Mouse (Mus musculus) limb, embryonic 11.5 days (tissue): ENCODE data around the gene Syt16. TPM values are rescaled to one million over a fixed set of nuclear protein-coding genes. Genes with fewer than 3 reads are reported as not detected.

ENCODE experiments used
- ATAC-seq: fragments of 200-750 bp; cut with Nextera tagmentation; 2 replicates; pipeline ENCODE4 v1.8.0; 2017; ENCODE audit warnings: low read depth; ENCODE audit not compliant: insufficient number of reproducible peaks, low FRiP score, low TSS enrichment
- DNase-seq: peaks from one replicate; pipeline ENCODE4 v3.0.0-alpha.2; 2015; ENCODE audit warnings: low spot score
- H3K27ac ChIP-seq: fragments of 300-500 bp; sonication (generic); replicated peaks from 2 replicates; pipeline ENCODE4 v1.5.1; 2014; ENCODE audit warnings: low read depth, mild to moderate bottlenecking, low read length
- H3K27me3 ChIP-seq: fragments of 300-500 bp; sonication (generic); 2 replicates; pipeline ENCODE4 v1.6.1; 2014; ENCODE audit warnings: mild to moderate bottlenecking, low read length, mixed read lengths; ENCODE audit not compliant: control insufficient read depth, insufficient read depth
- H3K36me3 ChIP-seq: fragments of 300-500 bp; sonication (generic); 2 replicates; pipeline ENCODE4 v1.6.1; 2014; ENCODE audit warnings: mild to moderate bottlenecking, low read length, moderate library complexity, mixed read lengths; ENCODE audit not compliant: control insufficient read depth, insufficient read depth
- H3K4me1 ChIP-seq: fragments of 300-500 bp; sonication (generic); 2 replicates; pipeline ENCODE4 v1.6.1; 2014; ENCODE audit warnings: low read length, mixed read lengths; ENCODE audit not compliant: control insufficient read depth, insufficient read depth
- H3K4me2 ChIP-seq: fragments of 300-500 bp; sonication (generic); 2 replicates; pipeline ENCODE4 v1.6.1; 2014; ENCODE audit warnings: low read depth, mild to moderate bottlenecking, moderate library complexity; ENCODE audit not compliant: severe bottlenecking
- H3K4me3 ChIP-seq: fragments of 300-500 bp; sonication (generic); 2 replicates; pipeline ENCODE4 v1.5.1; 2014; ENCODE audit warnings: low read depth, low read length
- H3K9ac ChIP-seq: fragments of 300-500 bp; sonication (generic); 2 replicates; pipeline ENCODE4 v1.6.1; 2014; ENCODE audit warnings: mild to moderate bottlenecking, low read length
- H3K9me3 ChIP-seq: fragments of 300-500 bp; sonication (generic); 2 replicates; pipeline ENCODE4 v1.6.1; 2016; ENCODE audit warnings: low read length; ENCODE audit not compliant: control insufficient read depth
- WGBS: fragments of 180-500 bp; shearing (Covaris S2); extraction: QIAGEN DNeasy Blood & Tissue Kit; methylation state at CpG from one replicate; pipeline ENCODE4 v1.1.7; 2014; 5-methylcytosine and 5-hydroxymethylcytosine counted together
- polyA plus RNA-seq: library from polyadenylated mRNA; unstranded; fragments of >200 nt; fragmentation: Nextera tagmentation; extraction: Ambion mirVana; gene quantifications from 2 replicates; pipeline ENCODE4 v1.2.1, GENCODE M21; 2014

The Syt16 gene
- polyA plus RNA-seq, 1 experiment from 2014 or later, result 2.4 TPM

DNA sequence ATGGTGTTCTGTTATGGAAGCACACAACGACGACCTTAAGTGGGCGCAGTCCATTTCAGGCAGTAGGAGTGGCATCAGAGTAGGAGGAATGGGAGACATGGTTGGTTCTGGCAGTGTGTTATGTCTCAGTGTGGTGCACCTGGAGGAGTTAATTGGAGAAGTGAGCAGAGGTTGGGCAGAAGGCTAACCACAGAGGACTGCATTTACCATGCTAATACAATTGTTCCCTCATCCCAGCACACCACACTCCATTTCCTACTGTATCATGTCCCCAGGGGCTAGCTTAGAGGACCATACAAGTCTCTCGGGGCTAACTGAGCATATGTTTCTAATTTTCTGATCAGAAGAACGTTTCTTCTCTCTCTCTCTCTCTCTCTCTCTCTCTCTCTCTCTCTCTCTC, 18.0 kb downstream of the Syt16 start:
- H3K4me1 ChIP-seq, result no peaks in the 10 kb centered on the region
- no peak overlapping the region for H3K9ac ChIP-seq
- H3K4me3 ChIP-seq, result no peak overlapping the region
- no peak overlapping the region for H3K27ac ChIP-seq
- H3K4me2 ChIP-seq, result no peak overlapping the region
- ATAC-seq, result no peak
- WGBS, result 62% methylated on average over 5 of the region's 5 CpGs
- H3K27me3 ChIP-seq, result no peaks in the 10 kb centered on the region
- no peaks in the 10 kb centered on the region for H3K36me3 ChIP-seq
- no peaks in the 10 kb centered on the region for H3K9me3 ChIP-seq
- DNase-seq, result no peak

DNA sequence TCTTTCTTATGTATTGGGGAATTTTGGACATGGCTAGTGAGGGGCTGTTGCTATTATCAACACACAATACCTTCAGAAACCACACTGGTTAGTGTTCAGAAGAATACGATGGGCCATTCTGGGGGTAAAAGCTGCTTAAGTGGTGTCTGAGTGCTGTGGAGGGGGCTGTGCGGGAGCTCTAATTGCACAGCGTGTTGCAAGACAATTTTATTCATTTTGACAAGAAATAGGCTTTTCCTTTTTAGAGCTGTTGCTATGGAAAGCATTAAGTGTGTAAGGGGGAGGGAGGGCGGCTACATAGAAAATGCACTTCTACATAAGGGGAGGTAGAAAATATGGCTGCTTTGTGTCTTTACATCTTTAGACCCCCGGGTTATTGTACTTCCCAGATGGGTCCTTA, 25.8 kb downstream of the Syt16 start:
- no peaks in the 10 kb centered on the region for H3K4me1 ChIP-seq
- no peak overlapping the region for H3K4me3 ChIP-seq
- H3K9ac ChIP-seq, result no peak overlapping the region
- no peak overlapping the region for H3K27ac ChIP-seq
- 78% methylated on average over 5 of the region's 5 CpGs for WGBS
- H3K9me3 ChIP-seq, result no peaks in the 10 kb centered on the region
- no peaks in the 10 kb centered on the region for H3K36me3 ChIP-seq
- no peaks in the 10 kb centered on the region for H3K27me3 ChIP-seq
- ATAC-seq (no peak), DNase-seq (no peak)
- H3K4me2 ChIP-seq, result no peak overlapping the region

DNA sequence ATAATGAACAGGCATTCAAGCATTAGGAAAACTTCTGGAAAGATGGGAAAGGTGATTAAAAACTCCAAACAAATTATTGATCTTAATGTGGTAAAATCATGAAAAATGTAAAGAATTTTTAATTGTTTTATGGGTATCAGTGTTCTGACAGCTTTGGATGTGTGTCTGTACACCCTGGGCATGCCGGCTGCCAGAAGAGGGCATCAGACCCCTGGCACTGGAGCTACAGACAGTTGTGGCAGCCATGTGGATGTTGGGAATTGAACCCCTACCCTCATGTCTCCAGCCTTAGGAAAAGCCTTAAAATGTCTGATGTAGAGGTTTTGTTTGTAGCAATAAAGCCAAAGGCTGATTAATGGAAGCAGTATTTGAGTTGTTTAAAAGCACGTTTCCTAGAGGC, 27.5 kb downstream of the Syt16 start:
- H3K9me3 ChIP-seq, result no peaks in the 10 kb centered on the region
- DNase-seq, result peak; percentile 13
- H3K4me2 ChIP-seq, result no peak overlapping the region
- WGBS, result 89% methylated on average over 2 of the region's 2 CpGs
- ATAC-seq, result no peak
- no peaks in the 10 kb centered on the region for H3K27me3 ChIP-seq
- no peak overlapping the region for H3K27ac ChIP-seq
- H3K4me1 ChIP-seq, result no peaks in the 10 kb centered on the region
- H3K4me3 ChIP-seq, result no peak overlapping the region
- H3K9ac ChIP-seq, result no peak overlapping the region
- H3K36me3 ChIP-seq, result no peaks in the 10 kb centered on the region

DNA sequence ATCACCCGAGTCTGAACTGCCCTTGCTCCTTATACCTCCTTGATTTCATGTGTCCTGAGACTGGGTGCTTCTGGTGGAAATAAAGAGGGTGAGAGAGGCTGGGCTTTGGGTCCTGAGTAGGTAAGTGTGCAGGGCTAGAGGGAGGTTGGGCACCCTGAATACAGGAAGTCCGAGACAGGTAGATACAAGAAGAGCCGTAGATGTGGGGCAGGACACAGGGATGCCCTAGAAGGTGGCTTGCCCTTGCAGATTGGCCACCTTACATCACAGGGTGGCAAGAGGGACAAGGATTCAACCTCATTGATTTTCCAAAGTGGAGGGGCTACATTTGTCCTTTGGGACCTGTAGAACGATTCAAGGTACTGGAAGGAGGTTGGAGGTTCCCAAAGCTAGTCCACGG, 45.8 kb downstream of the Syt16 start:
- Histone ChIP-seq H3K4me2 (no peak overlapping the region), H3K4me1 (no peaks in the 10 kb centered on the region), H3K9me3 (no peaks in the 10 kb centered on the region), H3K9ac (no peak overlapping the region), H3K36me3 (no peaks in the 10 kb centered on the region), H3K4me3 (no peak overlapping the region), H3K27ac (no peak overlapping the region), H3K27me3 (no peaks in the 10 kb centered on the region)
- no peak for DNase-seq
- WGBS, result 87% methylated on average over 5 of the region's 5 CpGs
- ATAC-seq, result no peak

DNA sequence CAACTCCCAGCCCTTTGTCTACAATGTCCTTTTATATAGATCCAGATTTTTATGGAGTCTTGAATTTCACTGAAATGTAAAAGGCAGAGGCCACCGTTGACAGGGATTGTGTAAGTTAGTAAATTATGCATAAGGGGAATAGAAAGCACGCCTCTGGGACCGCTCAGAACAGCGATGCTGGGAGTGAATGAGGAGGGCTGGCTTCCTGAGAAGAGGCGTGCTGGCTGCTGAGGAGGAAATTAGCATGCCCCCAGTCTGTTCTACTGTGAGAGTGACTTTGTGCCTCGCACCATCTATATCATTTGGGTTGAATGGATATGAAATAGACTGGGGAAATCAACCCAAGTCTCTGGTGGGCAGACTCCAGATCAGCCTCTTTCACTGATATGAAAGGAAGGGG, 46.3 kb downstream of the Syt16 start:
- H3K9me3 ChIP-seq, result no peaks in the 10 kb centered on the region
- H3K9ac ChIP-seq, result no peak overlapping the region
- H3K4me3 ChIP-seq, result no peak overlapping the region
- H3K27me3 ChIP-seq, result no peaks in the 10 kb centered on the region
- H3K36me3 ChIP-seq, result no peaks in the 10 kb centered on the region
- H3K27ac ChIP-seq, result no peak overlapping the region
- DNase-seq, result no peak
- no peak overlapping the region for H3K4me2 ChIP-seq
- 75% methylated on average over 6 of the region's 6 CpGs for WGBS
- H3K4me1 ChIP-seq, result no peaks in the 10 kb centered on the region
- ATAC-seq, result no peak

DNA sequence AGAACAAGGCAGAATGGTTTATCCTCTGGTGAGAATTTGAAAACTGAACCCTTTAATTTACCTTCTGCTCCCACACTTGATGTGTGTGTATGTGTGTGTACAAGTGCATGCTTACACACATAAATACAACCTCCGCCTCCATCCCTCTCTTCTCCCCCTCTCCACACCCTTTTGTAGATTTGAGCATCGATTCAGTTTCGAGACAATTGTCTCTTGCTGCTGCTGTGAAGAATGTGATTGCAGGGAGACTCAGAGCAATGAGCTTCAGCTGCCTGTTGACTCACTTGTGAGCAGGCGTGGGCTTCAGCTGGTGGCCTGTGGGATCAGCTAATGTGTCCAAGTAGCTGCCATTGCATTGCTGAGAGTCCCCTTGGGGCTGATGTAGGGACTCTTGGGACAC, 46.8 kb downstream of the Syt16 start:
- Histone ChIP-seq H3K4me3 (no peak overlapping the region), H3K9me3 (no peaks in the 10 kb centered on the region), H3K9ac (no peak overlapping the region), H3K27me3 (no peaks in the 10 kb centered on the region), H3K27ac (no peak overlapping the region), H3K4me1 (no peaks in the 10 kb centered on the region), H3K4me2 (no peak overlapping the region), H3K36me3 (no peaks in the 10 kb centered on the region)
- no peak for DNase-seq
- WGBS, result 87% methylated on average over 4 of the region's 4 CpGs
- ATAC-seq, result no peak

DNA sequence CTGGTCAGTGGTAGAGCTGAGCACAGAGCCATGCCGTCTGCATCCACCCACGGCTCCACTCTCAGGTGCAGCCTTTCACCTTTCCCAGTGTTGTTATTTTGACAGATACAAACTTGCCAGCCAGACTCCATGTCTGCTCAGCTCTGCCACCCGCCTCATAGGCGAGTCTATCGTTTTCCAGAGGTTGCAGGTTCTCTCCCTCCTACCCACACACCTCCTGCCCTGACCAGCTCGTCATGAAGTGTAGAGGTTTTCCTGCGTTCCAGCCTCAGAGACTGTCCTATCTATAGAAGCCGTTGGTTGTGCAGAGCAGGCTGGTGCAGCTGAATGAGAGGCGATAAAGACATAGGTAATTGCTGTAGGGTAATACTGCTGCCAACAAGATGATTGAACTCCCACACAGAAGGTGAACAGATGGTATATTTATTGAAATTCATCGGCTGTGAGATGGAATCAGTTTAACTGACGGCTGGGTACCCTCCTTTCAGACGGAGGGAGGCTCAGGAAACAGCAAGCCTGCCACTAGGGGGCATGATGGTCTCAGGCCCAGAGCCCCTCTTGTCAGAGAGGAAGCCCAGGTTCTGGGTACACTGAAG, 58.0 kb downstream of the Syt16 start:
- H3K27ac ChIP-seq, result no peak overlapping the region
- no peak overlapping the region for H3K4me2 ChIP-seq
- ATAC-seq, result peak; percentile 51; the same call in 1 of the 2 replicates
- no peaks in the 10 kb centered on the region for H3K9me3 ChIP-seq
- H3K4me1 ChIP-seq, result no peaks in the 10 kb centered on the region
- H3K27me3 ChIP-seq, result no peaks in the 10 kb centered on the region
- H3K36me3 ChIP-seq, result no peaks in the 10 kb centered on the region
- WGBS, result 58% methylated on average over 12 of the region's 12 CpGs
- DNase-seq, result peak; percentile 67
- H3K4me3 ChIP-seq, result no peak overlapping the region
- no peak overlapping the region for H3K9ac ChIP-seq

DNA sequence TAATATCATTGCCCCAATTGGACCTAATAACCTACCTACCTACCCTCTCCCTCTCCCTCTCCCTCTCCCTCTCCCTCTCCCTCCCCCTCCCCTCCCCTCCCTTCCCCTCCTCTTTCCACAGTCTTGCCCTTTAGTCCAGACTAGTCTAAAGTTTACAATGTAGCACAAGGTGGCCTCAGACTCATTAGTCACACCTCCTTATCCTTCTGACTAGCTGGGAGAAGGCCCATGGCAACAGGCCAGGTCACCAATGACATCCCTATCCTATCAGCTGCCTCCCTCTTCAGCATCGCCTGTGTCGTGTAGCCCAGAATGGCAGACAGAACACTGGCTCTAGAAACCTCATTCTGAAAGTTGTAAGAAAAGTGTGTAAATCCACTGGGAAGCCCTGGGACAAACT, 58.7 kb downstream of the Syt16 start:
- no peak overlapping the region for H3K4me2 ChIP-seq
- no peaks in the 10 kb centered on the region for H3K36me3 ChIP-seq
- H3K4me1 ChIP-seq, result no peaks in the 10 kb centered on the region
- WGBS, result 87% methylated on average over 2 of the region's 2 CpGs
- H3K9me3 ChIP-seq, result no peaks in the 10 kb centered on the region
- no peak for ATAC-seq
- H3K4me3 ChIP-seq, result no peak overlapping the region
- H3K27me3 ChIP-seq, result no peaks in the 10 kb centered on the region
- DNase-seq, result no peak
- H3K9ac ChIP-seq, result no peak overlapping the region
- no peak overlapping the region for H3K27ac ChIP-seq

DNA sequence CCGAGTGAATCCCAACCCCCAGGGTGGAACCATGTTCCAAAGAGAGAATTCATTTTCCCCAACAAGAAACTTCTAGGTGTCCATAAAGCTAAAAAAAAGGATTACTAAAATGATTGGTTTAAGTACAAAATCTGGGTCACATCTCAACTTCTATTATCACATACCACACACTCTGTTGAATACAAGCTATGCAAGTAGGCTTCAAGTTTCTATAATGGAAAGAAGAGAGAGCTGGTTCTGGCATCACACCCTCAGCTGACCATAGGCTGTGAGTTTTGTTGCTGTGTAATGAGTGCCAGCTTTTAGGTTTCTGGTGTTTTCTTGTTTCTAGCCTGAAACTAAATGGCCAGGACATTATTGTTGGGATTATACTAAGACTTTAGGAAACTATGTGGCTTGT, 65.1 kb downstream of the Syt16 start:
- Histone ChIP-seq H3K4me1 (no peaks in the 10 kb centered on the region), H3K9ac (no peak overlapping the region), H3K27me3 (no peaks in the 10 kb centered on the region), H3K9me3 (no peaks in the 10 kb centered on the region), H3K27ac (no peak overlapping the region), H3K4me2 (no peak overlapping the region), H3K36me3 (no peaks in the 10 kb centered on the region), H3K4me3 (no peak overlapping the region)
- no peak for DNase-seq
- 92% methylated on average over 1 of the region's 1 CpGs for WGBS
- no peak for ATAC-seq
